Mouse (Mus musculus) R1 (cell line): ENCODE data around the gene Ddx39b.
"Not testable (repeated sequence)": the region's sequence is repeated elsewhere in the genome, so short reads cannot be mapped to it uniquely, and the experiment has no call there.

Experiments
- DNase-seq: peaks from one replicate; pipeline ENCODE4 v3.0.0-alpha.2; 2018; ENCODE audit warnings: low read depth, low spot score

Gene Ddx39b

DNA sequence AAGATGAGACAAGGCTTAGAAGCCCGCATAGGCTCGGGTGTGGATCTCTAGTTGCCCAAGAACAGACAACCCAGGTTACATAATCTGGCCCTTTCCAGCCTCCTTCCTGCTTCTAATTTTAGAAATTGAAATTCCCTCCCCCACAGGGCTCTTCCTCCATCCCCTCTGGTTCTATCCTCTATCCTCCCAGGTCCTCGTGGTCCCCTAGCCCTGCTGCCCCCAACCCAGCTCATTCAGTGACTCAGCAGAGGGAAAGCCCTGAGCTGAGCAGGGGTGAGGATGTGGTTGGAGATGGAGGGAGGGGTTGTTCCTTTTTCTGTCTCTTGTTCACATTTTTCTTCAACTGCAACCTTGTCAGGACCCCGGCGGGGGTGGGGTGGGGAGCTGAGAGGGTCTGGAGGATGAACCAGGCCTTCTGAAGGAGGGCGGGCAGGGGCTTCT lies 21.9 kb upstream of the Ddx39b start:
- DNase-seq, result peak; percentile 13

DNA sequence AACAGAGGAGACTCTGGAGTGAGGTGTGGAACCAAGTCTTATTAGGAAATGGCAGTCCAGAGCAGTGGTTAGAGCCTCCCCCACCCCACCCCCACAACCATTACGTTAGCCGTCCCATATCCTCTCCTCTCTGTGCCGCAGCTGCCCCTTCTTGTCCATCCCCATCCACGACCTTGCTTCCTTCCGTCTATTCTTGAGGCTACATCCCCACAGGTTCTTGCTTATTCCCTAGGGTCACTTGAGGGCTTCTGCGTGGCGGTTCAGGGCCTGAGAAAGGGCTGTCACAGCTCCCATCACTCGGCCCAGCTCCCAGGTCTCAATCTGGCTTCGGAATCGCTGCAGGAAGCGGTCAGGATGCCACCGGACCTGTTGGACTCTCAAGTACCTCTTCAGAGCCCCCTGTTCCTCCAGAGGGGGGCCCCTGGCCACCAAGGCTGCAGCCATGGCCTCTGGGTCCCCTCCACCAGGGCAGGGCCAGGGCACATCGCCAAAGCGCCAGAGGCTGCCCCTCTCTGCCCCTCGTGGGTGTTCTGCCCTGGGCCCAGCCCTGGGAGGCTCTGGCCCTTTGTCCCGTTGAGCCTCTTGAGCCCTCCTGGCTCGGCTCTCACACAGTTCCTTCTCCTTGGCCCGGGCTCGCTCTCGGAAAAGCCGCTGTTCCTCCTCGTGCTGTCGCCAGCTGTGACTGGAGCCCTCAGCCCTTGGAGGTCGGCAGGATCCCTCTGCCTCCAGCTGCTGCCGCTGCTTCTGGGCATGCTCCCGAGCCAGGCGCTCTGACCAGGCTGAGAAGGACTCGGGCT lies 21.2 kb upstream of the Ddx39b start, which contains the start of gene Gm16181:
Gene Gm16181, plus strand, starts transcription at position 679 of the 797 bp plus-strand sequence.
- peak; percentile 30 for DNase-seq

DNA sequence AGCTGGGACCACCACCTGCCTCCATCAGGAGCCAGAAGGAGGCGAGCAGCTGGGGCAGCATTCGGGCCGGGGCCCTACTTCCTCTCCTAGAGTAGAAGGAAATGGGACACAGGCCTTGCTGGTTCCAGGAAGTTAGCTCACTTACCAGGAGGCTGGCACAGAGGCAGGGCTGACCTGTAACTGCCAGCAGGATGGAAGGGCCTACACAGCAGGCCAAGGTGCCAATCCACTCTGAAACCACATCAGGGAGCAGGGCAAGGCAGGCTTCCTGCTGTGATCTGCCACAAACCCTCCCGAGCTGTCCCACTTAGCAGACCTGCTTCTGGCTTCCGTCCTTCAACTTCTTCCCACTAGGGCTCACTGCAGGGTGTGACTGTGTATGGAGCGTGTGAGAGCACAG lies 19.2 kb upstream of the Ddx39b start:
- no peak for DNase-seq

DNA sequence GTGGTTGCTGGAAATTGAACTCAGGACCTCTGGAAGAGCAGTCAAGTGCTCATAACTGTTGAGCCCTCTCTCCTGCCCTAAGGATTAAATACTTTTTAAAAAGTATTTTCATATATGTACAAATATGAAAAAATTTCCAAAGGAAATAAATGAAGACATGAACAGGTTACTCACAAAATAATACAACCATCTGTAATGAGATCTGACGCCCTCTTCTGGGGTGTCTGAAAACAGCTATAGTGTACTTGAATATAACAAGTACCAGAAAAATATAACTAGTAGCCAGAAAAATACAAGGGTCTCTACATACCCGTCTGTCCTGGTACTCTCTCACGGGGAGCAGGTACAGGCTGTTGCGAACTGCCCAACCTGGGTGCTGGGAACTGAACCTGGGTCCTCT lies 16.9 kb upstream of the Ddx39b start:
- DNase-seq, result no peak

DNA sequence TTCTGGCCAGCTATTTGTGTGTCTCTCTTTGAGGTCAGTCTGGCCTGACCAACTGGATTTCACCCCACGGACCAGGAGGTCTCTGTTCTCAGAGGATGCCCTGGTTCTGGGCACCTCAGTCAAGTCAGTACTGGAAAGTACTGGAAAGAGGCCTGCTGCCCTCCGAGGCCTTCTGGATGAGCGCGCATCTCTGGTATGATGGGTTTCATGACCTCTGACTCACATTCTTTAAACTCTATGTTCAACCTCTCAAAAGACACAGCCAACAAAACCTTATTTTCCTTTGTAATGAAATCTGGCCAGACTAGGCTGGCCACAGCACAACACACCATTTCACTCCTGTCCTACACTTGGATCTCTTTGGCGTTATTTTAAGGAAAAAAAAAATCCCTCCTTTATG lies 16.1 kb upstream of the Ddx39b start:
- no peak for DNase-seq

DNA sequence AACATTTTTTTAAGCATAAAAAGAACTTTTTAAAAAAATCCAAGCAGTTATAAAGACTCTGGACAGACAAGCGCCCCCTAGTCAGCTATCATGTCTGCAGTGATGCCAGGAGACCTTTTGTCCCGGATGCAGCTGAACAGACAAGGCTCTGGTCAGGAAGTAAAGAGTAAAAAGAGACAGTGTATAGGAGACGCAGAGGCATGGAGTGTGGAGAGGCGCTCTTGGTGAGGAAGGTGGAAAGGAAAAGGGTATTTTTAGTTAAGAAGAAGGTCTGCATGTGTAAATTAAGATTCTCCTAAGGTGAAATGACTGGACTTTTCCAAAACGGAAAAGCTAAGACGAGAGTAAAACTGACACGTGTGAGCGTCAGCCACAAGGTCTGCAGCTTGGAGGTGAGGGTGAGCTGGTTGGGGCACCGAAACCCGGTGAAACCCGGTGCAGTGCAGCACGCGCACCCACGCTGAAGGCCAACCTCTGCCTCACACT lies 14.9 kb upstream of the Ddx39b start:
- no peak for DNase-seq

DNA sequence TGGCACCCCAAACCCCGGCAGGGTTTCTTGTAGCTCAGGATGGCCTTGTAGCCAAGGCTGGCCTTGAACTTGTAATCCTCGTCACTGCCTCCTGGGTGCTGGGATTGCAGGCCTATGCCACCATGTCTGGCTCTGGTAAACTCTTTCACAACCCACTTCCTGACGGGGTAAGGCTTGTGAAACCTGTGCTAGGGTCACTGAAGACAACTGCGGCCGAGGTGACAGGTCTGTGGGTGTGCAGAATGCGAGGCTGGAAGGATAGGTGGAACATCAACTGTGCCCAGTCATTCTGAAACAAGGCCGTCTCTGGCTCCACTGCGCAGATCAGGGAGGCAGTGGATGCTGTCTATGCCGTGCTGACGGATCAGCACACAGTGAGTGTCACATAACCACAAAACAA lies 10.5 kb upstream of the Ddx39b start:
- DNase-seq, result no peak

DNA sequence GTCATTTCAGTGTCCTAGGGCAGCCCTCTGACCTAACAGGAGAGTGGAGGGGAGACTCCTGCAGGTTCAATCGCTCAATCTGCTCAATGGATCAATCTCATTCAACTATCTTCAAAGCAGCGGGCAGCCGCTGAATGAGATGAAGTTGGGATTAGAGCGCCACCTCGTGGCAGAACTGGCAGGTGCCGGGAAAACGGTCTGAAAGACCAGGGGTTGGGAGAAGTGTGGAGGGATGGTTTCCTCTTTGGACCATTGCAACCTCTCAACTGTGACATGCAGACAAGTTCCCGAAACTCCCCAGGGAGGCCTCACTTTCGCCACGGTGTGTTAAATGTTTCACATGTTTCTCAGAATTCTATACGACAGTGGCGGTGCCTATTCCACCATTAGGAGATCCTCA lies 9.5 kb upstream of the Ddx39b start:
- DNase-seq, result peak; percentile 83

DNA sequence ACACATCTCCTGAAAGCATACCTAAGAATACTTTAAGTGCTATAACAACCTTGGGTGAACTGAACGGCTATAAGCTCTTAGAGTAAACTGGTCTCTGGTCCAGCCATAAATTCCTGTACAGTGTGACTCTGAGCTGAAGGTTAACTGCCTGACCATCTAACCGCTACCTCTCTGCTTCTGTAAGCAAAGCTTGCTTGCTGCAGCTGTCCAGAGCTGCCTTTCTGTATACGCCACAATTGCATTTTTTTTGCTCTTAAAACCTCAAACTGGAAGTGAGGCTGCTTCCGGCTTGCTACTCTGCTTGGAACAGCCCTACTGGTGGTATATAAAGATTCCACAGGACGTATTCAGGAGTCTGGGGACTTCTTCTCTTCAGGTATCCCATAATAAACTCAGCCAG lies 8.9 kb upstream of the Ddx39b start:
- no peak for DNase-seq

DNA sequence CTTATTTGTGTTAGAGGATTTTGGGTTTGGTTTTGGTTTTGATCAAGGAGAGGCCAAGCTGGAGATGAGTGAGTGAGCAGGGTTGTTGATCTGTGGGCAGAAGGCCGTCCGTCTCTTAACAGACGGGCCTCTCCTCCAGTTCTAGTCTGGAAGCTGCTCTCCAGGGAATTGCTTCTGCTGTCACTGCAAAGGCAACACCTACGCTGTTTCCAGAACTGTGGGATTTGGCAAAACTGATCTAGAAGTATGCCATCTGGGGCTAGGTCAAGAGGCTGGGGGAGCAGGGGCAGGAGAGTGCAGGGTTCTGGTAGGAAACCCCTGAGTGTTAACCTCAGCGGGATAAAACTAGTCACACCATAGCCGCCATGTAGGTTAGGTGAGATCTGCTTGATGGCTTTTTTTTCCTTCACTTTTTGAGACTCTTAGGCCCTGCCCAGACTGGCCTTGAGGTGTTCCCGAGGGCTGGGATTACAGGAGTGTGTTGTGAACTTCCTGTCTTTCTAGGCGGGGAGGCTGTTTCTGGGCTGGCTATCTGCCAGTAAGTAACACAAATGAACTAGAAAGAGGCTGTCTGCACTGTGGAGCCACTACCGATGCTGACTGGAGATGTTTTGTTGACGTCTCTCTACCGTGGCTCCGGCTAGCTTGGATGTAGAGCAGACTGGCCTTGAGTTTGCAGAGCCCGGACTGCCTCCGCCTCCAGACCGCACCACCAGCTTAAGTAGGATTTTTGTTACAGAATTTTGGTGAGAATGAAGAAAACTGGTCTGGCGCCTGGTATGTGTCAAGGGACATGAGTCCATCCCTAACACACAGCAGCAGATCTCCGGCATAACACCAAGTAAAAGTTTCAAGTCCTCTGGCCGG lies 8.2 kb upstream of the Ddx39b start, which contains the start of gene Atp6v1g2:
Gene Atp6v1g2, plus strand, starts transcription at position 547 of the 867 bp plus-strand sequence.
- DNase-seq, result no peak

DNA sequence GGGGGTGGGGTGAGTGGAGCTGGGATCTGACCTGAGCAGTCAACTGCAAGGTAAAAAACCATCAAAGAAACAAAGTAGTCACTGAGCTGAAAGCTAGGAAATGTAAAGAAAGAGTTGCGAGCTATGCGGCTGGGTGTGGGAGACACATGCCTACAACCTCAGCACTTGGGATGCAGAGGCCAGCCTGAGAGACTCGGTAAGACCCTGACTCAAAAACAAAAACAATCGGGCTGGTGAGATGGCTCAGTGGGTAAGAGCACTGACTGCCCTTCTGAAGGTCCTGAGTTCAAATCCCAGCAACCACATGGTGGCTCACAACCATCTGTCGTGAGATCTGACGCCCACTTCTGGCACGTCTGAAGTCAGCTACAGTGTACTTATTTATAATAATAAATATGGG lies 7.5 kb upstream of the Ddx39b start:
- not testable (repeated sequence) for DNase-seq

DNA sequence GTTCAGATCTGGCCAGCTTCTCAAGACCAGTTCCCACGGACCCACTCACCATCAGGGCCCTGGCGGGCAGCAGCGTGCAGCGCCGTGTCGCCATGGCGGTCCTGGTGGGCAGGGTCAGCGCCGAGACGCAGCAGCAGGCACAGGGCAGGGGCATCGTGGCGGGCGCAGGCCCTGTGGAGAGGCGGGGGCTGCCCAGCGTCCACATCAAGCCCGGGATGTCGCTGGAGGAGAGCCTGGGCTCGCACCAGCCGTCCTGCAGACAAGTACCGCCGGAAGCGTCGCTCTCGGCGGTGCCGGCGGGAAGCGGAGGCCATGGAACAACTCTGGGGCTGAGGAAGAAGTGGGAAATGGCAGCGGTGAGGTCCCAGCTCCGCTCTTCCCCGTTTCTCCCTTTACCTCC lies 6.6 kb upstream of the Ddx39b start:
- no peak for DNase-seq

DNA sequence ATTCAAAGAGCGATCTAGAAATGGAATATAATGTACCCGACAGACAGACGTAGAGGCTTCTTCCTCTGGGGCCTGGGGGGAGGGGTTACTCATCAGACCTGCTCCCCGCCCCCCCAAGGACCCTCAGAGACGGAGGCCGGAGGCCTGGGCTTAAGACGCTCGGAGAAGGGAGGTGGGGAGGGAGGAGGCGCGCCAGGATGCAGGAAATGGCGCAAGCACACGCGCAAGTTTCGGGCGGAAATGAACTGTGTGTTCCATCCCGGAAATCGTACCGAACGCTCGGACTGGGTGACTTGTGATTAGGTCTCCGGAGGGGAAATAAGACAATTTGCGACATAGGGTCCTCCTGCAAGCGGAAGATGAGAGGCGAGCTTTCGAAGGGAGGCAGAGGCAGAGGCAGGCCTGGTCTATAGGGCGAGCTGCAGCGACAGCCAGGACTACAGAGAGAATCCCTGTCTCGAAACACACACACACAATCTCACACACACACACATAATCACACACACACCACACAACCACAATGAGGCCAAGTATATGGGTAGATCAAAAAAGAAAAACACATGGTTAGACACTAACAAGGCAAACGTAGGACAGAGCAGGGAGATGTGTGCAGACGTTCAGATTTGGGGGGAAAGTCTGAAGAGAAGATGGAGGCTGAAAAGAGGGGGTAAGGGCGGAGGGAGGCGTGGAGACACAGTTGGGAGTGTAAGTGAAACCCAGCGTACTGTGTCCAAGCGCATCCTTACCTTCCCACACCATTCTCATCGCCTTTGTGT lies 5.7 kb upstream of the Ddx39b start, which contains the start of gene Nfkbil1:
Gene Nfkbil1, minus strand, starts transcription at position 179 of the 776 bp plus-strand sequence.
- peak; percentile 98 for DNase-seq

DNA sequence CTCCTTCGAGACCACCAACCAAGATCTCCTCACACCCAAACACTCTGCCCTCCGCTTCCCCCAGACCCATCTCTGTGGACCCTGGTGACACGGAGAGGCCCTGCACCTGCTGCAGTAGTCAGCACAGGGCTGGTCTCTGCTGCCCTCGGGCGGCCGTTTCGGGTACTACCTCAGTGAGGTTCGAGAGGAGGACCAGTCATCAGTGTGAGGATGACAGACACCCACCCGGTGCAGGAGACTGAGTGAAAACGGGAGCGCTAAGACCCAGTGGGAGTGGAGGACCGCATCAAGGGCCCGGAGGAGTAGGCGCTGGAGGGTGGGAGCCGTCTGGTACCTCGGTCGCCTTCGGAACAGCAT lies 5.2 kb upstream of the Ddx39b start:
- DNase-seq, result peak; percentile 91

DNA sequence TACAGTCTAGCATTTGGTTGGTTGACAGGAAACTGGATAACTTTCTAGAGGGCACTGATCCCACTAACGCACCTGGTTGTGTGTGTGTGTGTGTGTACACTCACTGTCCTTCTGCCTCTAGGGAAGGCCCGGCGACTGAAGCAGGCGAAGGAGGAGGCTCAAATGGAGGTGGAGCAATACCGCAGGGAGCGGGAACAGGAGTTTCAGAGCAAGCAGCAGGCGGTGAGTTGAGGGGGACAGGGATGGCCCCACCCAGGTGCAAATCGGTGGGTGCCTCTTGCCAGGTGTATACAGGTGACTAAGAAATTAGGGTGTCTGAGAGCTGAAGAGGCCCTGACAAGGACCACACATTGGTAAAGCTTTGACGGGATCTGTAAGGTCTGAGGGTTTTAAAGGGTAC lies 4.5 kb upstream of the Ddx39b start:
- DNase-seq, result no peak

DNA sequence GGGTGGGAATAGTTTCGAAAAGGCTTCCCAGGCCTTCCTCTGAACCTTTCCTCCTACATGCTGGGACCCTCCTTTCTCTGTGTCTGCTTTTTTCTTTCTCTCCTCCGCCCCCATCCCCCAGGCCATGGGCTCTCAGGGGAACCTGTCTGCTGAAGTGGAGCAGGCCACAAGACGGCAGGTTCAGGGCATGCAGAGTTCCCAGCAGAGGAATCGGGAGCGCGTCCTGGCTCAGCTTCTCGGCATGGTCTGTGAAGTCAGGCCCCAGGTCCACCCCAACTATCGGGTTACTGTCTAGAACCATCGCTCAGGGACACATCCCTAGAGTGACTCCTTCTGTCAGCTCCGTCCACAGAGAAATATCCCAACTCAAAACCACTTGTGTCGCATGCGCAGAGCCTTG lies 4.0 kb upstream of the Ddx39b start:
- DNase-seq, result no peak

DNA sequence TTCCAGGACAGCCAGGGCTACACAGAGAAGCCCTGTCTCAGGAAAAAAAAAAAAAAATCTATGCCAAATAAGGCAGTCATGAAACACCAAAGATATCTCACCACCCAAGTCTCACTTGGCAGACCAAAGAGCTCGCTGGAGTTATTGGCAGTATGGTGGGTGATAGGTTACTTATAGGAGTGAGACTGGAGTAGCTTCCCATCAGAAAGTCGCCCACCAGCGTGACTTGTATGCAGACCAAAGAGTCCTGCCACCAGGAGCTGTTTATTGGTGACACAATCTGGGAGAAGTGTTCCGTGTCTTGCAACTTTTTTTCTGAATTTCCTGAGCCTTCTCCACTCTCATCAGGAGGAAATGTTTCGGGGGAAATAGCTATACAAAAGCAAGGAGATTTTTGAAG lies 1.8 kb upstream of the Ddx39b start:
- no peak for DNase-seq

DNA sequence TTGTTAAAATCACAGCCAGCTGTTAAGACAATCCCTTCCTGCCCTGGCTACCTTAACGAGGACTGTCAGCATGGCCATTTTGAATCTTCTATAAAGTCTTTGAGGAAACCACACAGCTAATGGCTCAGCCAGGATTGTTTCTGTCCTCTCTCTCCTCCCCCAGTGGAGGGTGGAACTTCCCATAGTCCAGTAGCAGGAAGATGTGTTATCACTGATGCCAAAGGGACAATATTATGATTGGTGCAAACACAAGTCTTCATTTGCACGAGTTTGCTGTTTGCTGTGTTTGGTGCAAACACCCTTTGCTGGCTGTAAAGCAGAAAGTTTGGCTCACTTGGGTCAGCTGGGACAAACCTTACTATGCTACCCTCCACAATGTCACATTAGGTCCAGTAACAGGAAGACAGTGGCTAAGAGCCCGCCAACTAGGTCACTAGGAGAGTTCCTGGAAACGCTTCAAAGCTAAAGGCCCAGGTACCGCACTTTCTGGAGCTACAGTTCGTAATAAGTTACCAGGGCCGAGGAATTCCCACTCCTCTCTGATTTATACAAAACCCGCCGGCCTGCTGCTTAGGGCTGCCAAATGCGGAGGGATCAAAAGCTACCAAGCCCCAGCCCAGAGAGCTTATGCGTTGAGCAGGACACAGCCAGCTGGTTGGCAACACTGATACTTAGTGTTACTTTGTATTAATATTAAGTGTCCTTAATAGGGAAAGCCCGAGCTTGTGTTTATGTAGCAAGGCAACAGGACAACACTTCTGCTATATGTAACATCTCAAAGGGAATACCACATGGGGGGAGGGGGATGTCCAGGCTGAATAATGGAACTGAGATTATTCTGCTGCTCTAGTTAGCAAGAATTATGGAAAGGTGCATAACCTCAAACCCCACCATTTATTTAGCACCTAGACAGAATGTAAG lies 902 bp upstream of the Ddx39b start:
- no peak for DNase-seq

DNA sequence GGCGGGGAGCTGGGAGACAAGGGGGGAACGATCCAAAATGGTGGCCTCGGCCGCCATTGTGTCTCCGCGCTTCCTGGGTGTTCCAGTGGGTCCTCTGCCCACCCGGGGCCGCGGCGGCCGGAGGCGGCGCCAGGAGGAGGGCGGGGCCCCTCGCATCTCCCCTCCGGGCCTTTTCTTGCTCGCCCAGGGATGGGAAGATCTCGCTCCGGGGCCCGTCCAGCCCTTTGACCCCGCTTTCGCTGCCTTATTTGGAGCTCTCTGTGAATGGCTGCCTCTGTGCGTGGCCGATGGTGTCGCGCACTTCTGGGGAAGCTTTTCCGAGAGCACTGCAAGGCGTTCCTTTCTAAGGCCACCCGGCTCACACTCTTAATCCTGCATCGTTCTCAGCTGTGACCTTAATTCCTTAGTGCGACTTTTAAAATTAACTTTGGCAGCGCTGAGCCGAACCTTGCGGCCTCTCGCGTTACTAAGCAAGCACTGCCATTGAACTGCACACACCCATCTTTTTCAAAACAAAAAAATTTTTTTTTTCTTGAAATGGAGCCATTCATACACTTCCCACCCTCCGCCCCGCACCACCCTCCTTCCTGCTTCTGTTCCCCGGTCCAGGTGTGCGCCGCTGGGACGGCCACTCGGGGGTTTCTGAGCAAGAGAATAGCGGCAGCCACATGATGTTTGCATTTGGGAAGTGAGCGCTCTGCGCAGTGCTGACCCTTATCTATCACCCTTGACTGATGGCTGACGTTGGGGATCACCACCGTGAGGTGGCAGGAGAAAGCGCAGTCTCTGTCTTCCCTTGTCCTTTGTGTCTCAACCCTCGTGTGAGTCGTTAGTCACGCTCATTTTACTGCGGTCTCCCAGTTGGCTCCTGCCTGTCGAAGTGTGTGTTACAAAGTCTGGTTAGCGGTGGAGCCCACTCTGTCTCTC lies 732 bp downstream of the Ddx39b start:
- peak; percentile 82 for DNase-seq
